Mouse (Mus musculus): Measurements from ENCODE around the gene Josd2.

The Josd2 gene

GRCm38 (mm10) chr7:44467811-44468411, at the start of gene Josd2:
TSS of gene Josd2 (plus strand) at chr7:44467980.
- peak; percentile 96 to 98 for DNase-seq (ENCODE audit: inconsistent age in 2 of 2, low spot score in 1 of 2)

GRCm38 (mm10) chr7:44427666-44428065, 40.1 kb upstream of the Josd2 start:
- no peak for DNase-seq (ENCODE audit: inconsistent age in 2 of 2, low spot score in 1 of 2)

DNA sequence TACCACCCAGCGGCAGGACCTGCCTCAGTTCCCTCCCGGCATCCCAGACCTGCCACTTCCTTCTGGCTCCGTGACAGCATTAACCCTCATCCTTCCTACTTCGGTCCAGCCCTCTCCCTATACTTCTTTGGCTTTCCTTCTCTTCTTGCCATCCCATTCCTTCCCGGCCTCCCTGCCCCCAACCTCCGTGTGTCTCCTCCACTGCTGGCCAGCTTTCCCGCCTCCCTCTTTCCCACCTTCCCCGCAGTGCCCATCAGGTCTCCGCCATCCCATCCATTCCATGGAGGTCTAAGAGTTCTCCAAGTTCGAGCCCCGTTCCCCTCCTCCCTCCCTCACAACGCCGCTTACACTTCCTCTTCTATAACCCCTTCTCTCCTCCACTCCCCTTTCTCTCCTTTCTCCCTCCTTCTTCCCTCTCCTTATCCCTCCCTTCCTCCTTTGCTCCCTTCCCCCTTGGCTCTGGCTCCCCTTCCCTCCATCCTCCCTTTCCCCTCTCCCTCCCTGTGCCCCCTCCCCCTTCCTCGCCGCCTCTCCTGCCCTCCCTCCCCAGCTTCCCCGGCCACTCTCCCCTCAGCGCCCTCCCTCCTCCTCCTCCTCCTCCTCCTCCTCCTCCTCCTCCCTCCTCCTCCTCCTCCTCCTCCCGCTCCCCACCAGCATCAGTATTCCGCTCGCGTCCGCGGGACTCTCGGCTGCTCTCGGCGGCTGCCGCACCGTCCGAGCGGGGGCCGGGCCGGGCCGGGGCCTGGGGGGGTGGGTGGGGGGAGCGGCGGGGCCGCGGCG, 39.4 kb upstream of the Josd2 start:
- no peak for DNase-seq (ENCODE audit: inconsistent age in 2 of 2, low spot score in 1 of 2)

- DNase-seq (ENCODE audit: inconsistent age in 2 of 2, low spot score in 1 of 2), result no peak
These were observed 38.7 kb upstream of the Josd2 start, which contains the start of gene Lrrc4b for GRCm38 (mm10) chr7:44428968-44429521. TSS of gene Lrrc4b (plus strand) at chr7:44429018.

DNA sequence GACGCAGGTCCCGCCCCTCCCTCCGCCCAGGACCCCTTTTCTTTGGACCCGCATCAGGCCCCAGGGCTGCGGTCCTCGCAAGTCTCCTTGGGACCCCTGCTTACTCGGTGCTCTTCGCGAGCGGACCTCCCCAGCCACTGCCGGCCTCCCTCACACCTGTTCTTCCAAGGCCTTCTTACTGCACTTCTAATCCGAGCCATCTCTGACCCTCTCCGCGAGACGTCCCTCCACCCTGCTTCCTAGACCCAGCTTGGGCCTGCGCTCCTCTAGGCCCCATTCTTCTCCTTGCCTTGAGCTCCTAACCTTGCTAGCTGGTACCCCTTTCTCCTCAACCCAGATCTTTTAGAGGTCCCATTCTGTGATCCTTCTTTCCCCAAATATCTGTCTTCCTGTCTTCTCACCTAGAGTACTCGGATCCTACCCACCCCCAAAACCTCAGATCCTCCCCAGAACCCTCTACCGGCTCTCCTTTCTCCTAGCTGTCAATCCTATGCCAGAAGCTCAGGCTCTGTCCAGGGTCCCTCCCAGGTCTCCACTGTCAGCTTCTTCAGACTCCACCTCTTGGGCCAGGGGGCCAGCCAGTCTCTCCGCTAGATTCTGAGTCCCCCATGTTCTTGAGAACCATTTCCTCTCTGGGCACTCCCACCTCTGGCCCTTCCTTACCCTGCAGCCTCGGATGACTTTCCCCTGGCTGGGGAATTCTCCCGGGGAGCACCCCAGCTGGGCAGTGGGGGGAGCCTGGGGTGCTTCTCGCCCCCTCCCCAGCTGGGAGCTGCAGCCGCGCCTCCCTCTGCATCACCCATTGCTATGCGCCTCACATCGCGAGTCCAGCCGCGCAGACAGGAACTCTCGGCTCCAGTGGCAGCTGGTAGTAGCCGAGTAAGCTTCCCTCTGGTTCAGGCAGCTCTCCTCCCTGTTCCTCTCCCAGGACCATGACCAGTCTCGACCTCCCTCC, 38.0 kb upstream of the Josd2 start:
- DNase-seq (ENCODE audit: inconsistent age in 2 of 2, low spot score in 1 of 2), result no peak

DNA sequence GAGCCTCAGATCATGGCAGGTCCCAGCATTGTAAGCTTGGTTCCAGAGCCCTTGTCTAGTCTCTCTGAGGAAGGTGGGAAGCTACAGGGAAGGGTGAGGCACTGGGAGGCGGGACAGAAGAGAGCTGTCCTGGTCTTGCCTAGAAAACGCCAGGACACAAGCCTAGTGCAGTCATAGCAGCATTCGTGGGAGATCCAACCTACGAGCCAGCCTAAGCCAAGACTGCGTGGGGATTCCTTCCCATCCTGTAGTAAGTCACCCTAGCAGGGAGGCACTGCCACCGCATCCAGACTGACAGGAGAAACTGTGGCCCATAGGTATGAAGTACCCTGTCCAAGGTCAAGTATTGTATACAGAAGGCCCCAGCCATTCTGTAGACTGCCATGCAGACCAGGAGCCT, 35.2 kb upstream of the Josd2 start:
- DNase-seq (ENCODE audit: inconsistent age in 2 of 2, low spot score in 1 of 2), result no peak

GRCm38 (mm10) chr7:44433371-44433770, 34.4 kb upstream of the Josd2 start:
- no peak for DNase-seq (ENCODE audit: inconsistent age in 2 of 2, low spot score in 1 of 2)

DNA sequence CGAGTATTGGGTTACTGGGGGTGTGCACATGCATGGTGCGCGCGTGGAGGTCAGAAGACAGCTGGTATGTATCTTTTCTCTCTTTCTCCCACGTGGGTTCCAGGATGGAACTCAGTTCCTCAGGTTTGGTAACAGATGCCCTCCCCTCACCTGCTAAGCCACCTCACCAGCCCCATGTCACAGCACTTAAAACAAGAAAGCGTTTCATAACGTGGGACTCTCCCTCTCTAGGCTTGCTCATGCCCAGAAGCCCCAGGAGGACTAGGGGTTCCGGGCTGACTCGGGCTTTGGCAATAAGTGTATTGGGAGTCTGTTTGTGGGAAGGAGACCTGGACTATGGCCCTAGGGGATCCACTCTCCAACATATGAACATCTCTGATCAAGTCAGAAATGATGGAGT, 33.7 kb upstream of the Josd2 start:
- DNase-seq (ENCODE audit: inconsistent age in 2 of 2, low spot score in 1 of 2), result no peak

DNA sequence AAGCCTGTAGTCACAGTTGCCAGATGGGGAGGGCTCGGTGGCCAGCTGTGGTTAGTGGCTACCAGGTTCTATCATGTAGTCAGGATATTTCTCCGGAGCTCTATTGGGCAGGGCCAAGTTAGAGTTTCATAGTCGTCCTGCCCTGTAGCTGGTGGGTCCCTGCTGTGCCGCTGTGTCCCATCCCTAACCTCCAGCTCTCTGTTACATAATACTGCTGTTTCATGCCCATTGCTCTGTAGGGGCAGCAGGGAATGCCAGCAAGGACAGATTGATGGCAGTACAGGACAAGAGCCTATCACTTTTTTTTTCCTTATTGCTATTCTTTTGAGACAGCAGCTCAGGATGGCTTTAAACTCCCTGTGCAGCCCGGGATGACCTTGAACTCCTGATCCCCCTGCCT, 32.0 kb upstream of the Josd2 start:
- DNase-seq (ENCODE audit: inconsistent age in 2 of 2, low spot score in 1 of 2), result no peak

DNA sequence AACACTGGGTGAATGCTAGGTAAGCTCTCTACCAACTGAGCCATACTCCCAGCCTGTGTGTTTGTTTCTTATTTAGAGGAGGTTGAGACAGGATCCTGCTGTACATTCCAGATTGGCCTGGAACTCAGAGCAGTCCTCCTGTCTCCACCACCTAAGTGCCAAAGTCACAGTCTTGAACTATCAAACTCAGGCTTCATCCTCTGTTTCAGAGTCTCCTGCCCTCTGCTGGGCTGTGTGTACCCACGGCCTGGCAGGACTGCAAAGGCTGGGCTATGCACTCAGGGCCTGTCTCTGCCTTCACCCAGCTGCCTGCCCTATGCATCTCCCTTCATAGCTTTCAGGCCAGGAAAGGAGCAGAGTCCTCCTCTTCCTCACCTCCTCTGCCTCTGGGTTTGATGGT, 31.5 kb upstream of the Josd2 start:
- no peak for DNase-seq (ENCODE audit: inconsistent age in 2 of 2, low spot score in 1 of 2)

DNA sequence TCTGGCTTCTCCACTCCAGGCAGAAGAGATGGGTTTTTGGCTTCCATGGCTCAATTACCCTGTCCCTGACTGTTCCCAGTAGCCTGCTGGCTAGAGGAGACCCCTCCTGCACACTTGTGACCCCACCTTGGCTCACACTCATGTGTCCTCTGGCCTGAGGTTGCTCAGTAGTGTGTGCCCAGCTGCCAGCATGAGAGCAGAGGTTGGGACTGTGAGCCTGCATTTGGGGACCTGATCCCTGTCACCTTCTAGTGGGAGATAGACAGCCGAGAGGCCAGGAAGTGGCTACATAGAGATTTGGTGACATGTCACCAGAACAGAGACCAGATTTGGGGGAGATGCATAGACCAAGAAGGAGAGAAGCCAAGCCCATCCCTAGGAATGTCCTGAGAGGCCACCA, 30.6 kb upstream of the Josd2 start:
- DNase-seq (ENCODE audit: inconsistent age in 2 of 2, low spot score in 1 of 2), result no peak

DNA sequence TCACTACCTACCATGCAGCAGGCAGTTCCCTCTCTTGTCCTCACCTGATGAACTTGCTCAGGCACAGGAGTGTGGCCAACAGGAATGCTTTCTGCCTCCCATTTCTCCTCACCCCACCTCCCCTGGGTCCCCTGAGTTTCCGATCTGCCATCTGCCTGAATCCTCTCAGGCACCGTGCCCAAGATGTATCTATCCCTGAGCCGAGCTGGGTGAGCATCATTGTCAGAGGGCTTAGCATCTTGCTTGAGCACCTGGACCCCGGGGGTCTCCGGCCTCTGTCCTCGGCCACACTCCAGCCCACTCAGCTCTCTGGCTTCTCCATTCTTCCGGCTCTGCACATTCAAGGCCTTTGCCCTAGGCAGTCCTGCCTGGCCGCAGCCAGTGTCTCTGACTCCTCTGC, 29.8 kb upstream of the Josd2 start:
- no peak for DNase-seq (ENCODE audit: inconsistent age in 2 of 2, low spot score in 1 of 2)

- DNase-seq (ENCODE audit: inconsistent age in 2 of 2, low spot score in 1 of 2), result no peak
These were observed 28.1 kb upstream of the Josd2 start for GRCm38 (mm10) chr7:44439696-44440095.

GRCm38 (mm10) chr7:44440479-44440878, 27.3 kb upstream of the Josd2 start:
- no peak for DNase-seq (ENCODE audit: inconsistent age in 2 of 2, low spot score in 1 of 2)

DNA sequence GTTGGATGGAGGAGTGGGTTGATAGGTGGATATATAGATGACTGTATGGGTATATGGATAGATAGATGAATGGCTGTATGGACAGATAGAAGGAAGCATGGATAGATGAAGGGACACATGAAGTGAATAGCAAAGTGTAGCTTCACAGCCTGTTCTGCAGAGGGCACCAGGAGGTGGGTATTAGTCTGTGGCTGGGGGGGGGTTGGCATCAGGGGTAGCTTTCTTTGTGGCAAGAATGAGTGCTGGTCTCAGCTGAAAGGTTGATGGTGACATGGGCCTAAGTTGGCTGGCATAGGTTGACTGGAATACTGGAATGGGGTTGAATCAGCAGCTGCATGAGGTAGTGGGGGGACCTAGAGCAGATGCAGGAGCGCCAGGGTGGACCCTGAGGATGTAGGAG, 26.6 kb upstream of the Josd2 start:
- no peak for DNase-seq (ENCODE audit: inconsistent age in 2 of 2, low spot score in 1 of 2)

- peak in 1 of 2 experiments; percentile 43 for DNase-seq (ENCODE audit: inconsistent age in 2 of 2, low spot score in 1 of 2)
These were observed 26.1 kb upstream of the Josd2 start for GRCm38 (mm10) chr7:44441648-44442109.

- no peak for DNase-seq (ENCODE audit: inconsistent age in 2 of 2, low spot score in 1 of 2)
These were observed 25.4 kb upstream of the Josd2 start for GRCm38 (mm10) chr7:44442407-44442821.

DNA sequence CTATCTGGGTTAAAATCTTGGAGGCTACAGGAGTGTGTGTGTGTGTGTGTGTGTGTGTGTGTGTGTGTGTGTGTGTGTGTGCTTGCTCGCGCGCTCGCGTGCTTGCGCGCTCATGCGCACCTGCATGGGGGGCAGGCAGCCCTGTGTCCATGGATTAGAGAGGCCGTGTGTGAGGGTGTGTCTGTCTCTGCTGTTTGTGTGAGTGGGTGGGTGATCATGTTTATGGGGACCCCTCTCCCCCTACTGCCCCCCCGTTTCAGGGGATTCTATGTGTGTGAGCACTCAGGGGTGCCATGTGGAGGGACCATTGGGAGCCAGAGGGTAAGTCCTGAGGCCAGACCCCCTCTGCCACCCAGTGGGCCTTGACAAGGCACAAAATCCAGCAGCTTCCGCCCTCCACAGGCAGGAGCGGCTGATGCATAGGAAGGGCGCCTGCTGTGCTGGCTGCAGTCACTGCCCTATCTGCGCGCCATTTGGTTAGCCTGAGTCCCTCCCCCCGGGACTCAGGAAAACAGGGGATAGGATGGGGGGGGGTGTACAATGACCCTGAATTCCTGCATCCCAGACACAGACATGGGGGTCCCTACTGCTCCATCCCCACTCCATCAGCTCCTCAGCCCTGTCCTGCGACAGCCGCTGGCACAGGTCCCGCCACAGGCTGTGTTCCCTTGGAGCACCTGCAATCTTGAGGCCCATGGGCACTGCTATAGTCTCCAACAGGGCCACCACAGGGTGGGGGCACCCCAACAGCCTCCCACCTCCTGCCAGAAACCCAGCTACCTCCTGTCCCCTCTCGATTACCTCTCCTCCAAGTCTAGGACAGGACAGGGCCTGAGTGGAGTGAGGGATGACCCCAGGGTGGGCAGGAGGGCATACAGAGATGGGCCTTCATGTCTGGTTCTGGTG, 24.3 kb upstream of the Josd2 start:
- no peak for DNase-seq (ENCODE audit: inconsistent age in 2 of 2, low spot score in 1 of 2)

GRCm38 (mm10) chr7:44444886-44445527, 22.8 kb upstream of the Josd2 start:
- DNase-seq (ENCODE audit: inconsistent age in 2 of 2, low spot score in 1 of 2), result no peak

GRCm38 (mm10) chr7:44445528-44445923, 22.3 kb upstream of the Josd2 start:
- DNase-seq (ENCODE audit: inconsistent age in 2 of 2, low spot score in 1 of 2), result no peak
